Mouse (Mus musculus): Measurements from ENCODE around the gene Hrnr.

The Hrnr gene

GRCm38 (mm10) chr3:93319449-93319848, at the start of gene Hrnr:
TSS of gene Hrnr (plus strand) at chr3:93319749.
- in situ Hi-C loops (cut with MboI): no loop called here

DNA sequence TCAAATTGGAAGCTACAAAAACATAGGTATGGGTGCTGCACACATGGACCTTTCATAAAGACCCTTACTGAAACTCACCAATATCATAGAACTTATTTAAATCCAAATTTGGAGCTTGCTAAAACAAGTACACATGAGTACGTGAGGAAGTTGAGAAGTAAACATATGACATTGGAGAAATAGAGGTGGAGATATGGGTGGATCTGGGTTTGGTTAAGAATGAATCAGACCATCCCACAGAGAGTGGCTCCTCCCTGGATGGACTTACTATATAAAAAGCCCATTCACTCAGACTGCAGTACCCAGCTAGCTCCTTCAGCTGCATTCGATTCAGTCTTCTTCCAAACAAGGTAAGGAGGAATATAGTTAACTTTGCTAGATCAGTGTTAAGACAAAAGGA, 46.3 kb upstream of the Hrnr start, which contains the start of gene Flg:
Gene Flg, plus strand, starts transcription at position 301 of the 400 bp plus-strand sequence.
- in situ Hi-C loops (cut with MboI): no loop called here

GRCm38 (mm10) chr3:93297542-93297941, 22.0 kb upstream of the Hrnr start:
- in situ Hi-C loops (cut with MboI): no loop called here

DNA sequence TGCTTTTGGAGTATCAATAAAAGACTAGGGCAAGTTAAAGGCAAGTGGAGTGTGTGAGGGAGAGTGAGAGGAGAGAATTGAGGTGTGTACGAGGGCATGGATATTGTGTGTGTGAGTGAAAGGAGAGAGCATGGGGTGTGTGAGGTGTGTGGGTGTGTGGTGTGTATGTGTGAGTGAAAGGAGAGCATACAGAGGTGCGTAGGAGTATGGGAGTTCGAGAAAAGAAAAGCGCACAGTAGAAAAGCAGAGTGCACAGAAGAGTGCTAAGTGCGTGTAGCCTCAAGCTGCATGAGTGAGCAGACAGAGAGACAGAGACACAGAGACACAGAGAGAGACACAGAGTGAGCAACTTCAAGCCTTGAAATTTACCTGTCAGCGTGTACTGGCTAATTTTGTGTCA, 19.7 kb upstream of the Hrnr start:
- in situ Hi-C loops (cut with MboI): no loop called here

GRCm38 (mm10) chr3:93301896-93302295, 17.7 kb upstream of the Hrnr start:
- in situ Hi-C loops (cut with MboI): no loop called here

DNA sequence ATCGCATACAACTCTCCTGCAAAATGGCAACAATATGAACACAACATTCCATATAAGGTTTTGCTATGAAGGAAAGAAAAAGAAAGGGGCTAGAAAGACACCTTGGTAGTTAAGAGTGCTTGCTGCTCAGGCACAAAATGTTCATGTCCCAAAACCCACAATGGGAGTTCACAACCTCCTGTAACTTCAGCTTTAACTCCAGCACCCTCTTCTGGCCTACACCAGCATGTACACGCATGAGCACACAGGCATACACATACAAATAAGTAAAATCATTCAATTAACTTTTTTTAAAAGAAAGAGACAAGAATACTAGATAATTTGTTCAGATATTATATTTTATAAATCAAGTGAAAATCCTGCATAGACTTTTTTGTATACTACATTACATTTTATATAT, 13.4 kb upstream of the Hrnr start:
- in situ Hi-C loops (cut with MboI): no loop called here

DNA sequence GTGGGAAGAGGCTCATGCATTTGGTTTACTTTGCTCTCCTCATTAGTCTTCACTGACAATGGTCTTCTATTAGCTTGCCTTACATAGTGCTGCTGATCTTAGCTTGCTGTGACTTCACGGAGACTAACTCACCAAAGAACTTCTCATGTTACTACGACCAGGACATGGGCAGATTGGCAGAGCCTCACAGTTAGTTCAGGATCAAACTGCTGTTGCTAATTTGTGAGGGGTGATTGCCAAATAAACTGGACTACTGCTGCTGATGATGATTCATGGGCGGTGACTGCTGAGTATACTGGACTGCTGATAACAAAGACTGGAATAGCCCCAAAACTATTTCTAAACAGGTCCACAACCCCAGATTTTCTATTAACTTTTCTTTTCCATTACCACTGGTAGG, 8.2 kb upstream of the Hrnr start:
- in situ Hi-C loops (cut with MboI): no loop called here

DNA sequence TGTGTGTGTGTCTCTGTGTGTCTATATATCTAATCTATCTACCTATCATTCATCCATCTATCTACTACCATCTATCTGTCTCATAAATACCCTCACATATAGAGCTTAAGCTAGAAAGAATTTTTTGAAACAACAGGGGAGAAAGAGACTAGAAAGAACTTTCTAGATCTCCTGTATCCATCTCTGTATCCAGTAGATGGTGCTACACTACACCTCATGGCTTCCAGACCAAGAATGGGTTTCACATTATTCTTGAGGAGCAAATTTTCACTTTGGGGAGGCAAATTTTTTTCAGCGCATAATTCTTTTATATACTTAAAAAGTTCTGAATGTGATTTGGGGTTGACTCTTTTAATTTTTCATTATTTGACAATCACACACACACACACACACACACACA, 5.2 kb upstream of the Hrnr start:
- in situ Hi-C loops (cut with MboI): no loop called here

DNA sequence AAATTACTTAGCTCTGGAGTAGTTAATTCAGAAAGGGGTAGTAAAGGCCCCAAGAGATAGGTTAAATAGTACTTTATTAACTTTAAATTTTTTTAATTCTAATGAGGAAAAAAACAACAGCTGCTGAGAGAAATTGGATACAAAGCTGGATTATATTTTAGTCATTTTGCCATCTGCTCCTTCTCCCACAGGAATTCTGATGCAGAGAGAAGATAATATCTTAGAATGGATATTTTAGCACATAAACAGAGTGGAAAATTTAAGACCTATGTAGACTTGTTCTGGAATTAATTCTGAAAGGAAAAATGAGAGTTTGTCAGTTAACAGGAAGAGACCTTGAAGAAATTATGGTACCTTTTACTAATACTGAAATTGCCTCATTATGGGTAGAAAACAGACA, 18.2 kb downstream of the Hrnr start:
- in situ Hi-C loops (cut with MboI): no loop called here

- in situ Hi-C loops (cut with MboI): no loop called here
Measured at GRCm38 (mm10) chr3:93340021-93340420, 20.5 kb downstream of the Hrnr start.

DNA sequence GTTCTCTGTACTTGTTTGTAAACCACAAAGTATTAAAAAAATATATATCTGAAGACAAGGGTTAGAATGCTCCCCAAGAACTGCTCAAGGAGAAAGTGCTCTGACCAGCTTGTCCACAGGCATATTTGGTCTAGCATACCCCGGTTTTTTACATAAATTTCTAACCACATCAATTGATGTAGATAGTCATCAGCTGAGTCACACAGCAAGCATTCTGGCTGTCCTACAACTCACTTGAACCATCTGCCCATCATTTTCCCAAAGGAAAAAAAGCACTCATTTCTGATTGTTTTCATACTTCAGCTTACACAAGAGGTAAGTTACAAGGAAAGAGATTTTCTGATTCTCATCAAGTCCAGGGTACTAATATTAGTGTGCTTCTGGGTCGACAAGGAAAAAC, 27.3 kb downstream of the Hrnr start:
- in situ Hi-C loops (cut with MboI): no loop called here

- in situ Hi-C loops (cut with MboI): loop anchor here (25.0 kb wide), 1 partner anchor 252 kb away; no protein-coding TSS in a partner anchor
Measured at GRCm38 (mm10) chr3:93360045-93360444, 40.5 kb downstream of the Hrnr start.

GRCm38 (mm10) chr3:93361933-93362574, 42.5 kb downstream of the Hrnr start:
- in situ Hi-C loops (cut with MboI): loop anchor here (25.0 kb wide), 1 partner anchor 250 kb away; no protein-coding TSS in a partner anchor

DNA sequence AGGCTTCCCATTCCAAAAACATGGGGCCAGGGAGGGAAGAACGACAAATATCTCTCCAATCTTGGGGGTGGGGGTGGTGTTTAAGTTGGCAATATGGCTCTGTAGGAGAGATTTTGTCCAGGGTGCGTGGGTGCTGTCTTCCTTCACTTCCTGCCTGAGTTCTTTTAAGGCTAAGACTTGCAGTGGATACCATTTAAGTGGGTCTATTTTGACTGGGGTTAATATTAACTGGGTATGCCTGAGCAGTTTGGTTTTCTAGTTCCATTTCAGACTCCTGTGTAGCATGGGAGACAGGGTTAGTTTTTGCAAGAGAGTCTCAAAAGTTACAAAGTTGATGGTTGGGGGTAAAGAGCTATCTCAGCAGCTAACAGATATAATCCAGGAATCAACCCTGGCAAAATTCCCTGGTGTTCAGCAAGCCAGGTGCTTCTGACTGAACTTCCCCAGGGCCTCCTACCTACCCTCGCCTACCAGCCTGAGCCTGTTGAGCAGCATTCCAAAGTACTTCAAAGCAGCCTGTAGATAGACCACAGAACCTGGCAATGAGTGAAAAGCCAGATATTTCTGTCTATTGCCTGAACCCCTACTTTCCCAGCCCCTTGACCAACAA, 47.5 kb downstream of the Hrnr start:
- in situ Hi-C loops (cut with MboI): loop anchor here (25.0 kb wide), 1 partner anchor 245 kb away; no protein-coding TSS in a partner anchor

DNA sequence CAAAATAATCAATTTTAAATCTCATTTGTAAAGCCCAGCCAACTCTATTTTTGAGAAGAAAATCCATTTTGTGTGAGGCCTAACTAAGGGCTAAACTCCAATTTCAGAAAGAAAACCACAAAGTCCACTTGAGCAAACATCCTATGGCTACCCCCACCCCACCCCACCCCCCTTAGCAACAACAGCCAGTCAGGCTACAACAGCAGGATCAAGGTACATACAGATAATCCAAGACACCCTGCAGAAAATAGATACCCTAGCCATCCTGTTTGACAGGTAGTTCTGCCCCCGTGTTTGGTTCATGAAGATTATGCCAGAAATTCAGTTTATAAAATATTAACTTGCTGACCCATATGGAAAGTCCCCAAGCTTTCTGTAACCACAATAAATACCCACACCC, 48.6 kb downstream of the Hrnr start:
- in situ Hi-C loops (cut with MboI): loop anchor here (25.0 kb wide), 1 partner anchor 244 kb away; no protein-coding TSS in a partner anchor

- in situ Hi-C loops (cut with MboI): loop anchor here (25.0 kb wide), 1 partner anchor 239 kb away; no protein-coding TSS in a partner anchor
Measured at GRCm38 (mm10) chr3:93373416-93373815, 53.9 kb downstream of the Hrnr start.

DNA sequence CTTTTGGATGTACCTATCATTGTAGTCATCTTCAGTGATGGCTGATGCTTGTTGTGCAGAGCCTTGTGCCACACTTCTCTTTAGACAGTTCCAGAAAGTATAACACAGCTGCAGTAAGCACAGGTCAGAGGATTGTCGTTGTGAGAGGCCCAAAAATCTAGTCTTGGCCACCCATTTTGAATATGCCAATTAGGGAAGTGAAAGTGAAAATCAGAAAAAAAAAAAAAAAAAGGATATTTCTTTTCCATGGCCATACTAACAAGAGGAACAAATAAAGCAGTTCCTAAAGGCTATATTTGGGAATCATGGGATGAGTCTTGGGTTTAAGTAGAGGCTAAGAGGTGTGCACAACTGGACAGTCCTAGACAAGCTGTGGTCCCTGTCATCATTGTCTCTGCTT, 55.6 kb downstream of the Hrnr start:
- in situ Hi-C loops (cut with MboI): no loop called here

DNA sequence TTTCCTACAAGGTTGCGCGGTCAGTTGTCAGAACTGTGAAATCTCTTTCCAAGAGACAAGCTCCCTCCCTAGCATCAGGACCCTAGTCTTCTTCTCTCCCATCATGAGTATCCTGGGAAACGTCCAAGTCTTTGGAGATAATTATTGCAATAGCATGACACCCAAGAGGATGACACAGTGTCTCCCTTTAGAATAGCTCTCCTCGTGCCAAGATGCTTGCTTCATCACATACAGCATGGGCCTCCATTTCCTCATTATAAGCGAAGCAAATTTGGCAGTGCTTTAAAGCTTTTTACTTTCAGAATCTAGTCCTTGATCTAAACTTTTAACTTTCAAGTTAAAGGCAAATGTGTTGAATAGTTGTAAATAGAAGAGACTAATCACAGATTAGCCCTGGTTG, 56.1 kb downstream of the Hrnr start:
- in situ Hi-C loops (cut with MboI): no loop called here

- in situ Hi-C loops (cut with MboI): no loop called here
Measured at GRCm38 (mm10) chr3:93378146-93378545, 58.6 kb downstream of the Hrnr start.
